Mouse (Mus musculus): ENCODE results near the gene Ung.

GRCm38 (mm10) chr5:114113334-114113733, 16.9 kb upstream of the Ung start:
- no peak for TF ChIP-seq POLR2A (IDR thresholded peaks at IDR 0.05; ENCODE audit: extremely low read depth, insufficient read depth, low read length)
- peak; percentile 38; the same call in 1 of the 2 replicates for TF ChIP-seq CTCF (IDR thresholded peaks at IDR 0.05; ENCODE audit: low read depth, low read length)

Data from liver, adult 2 months (tissue).